ENCODE assay signal across 30 mouse cellular contexts in genomic region chr8:87452815-87453214, GRCm38 (mm10). TPM values are rescaled to one million over a fixed set of nuclear protein-coding genes. Genes with fewer than 3 reads are reported as not detected.
"Had no signal": no experiment of that assay in that cellular context is flagged by ENCODE, and none has a peak within 500 bp of the region (broad histone marks: within the 10 kb centered on the region; RNA-seq: fewer than 3 reads in every experiment).

No protein-coding gene starts in this region.

- ATAC-seq: forebrain, embryonic 13.5 days; forebrain, embryonic 14.5 days; forebrain, embryonic 15.5 days; forebrain, embryonic 16.5 days; forebrain, postnatal 0 days had no signal

- H3K4me2 ChIP-seq: embryonic facial prominence, embryonic 12.5 days; embryonic facial prominence, embryonic 13.5 days; embryonic facial prominence, embryonic 15.5 days; forebrain, embryonic 12.5 days; forebrain, embryonic 13.5 days; forebrain, embryonic 15.5 days had no signal

- H3K36me3 ChIP-seq: embryonic facial prominence, embryonic 10.5 days; embryonic facial prominence, embryonic 12.5 days; embryonic facial prominence, embryonic 13.5 days; embryonic facial prominence, embryonic 15.5 days; forebrain, embryonic 10.5 days; forebrain, embryonic 12.5 days; forebrain, embryonic 15.5 days had no signal

- H3K27me3 ChIP-seq: embryonic facial prominence, embryonic 12.5 days; embryonic facial prominence, embryonic 13.5 days; embryonic facial prominence, embryonic 15.5 days; forebrain, embryonic 12.5 days; forebrain, embryonic 13.5 days; forebrain, embryonic 15.5 days had no signal

- H3K4me3 ChIP-seq: embryonic facial prominence, embryonic 10.5 days; embryonic facial prominence, embryonic 12.5 days; embryonic facial prominence, embryonic 13.5 days; embryonic facial prominence, embryonic 15.5 days; erythroblast, embryonic 14.5 days; forebrain, embryonic 10.5 days; forebrain, embryonic 12.5 days; forebrain, embryonic 13.5 days; forebrain, embryonic 15.5 days had no signal

- H3K4me1 ChIP-seq: embryonic facial prominence, embryonic 12.5 days; embryonic facial prominence, embryonic 13.5 days; embryonic facial prominence, embryonic 15.5 days; forebrain, embryonic 10.5 days; forebrain, embryonic 12.5 days; forebrain, embryonic 13.5 days; forebrain, embryonic 15.5 days had no signal

- H3K9ac ChIP-seq: embryonic facial prominence, embryonic 12.5 days; embryonic facial prominence, embryonic 13.5 days; embryonic facial prominence, embryonic 15.5 days; forebrain, embryonic 12.5 days; forebrain, embryonic 13.5 days; forebrain, embryonic 15.5 days; forebrain, postnatal 0 days had no signal

- H3K9me3 ChIP-seq: embryonic facial prominence, embryonic 10.5 days; embryonic facial prominence, embryonic 12.5 days; embryonic facial prominence, embryonic 13.5 days; embryonic facial prominence, embryonic 15.5 days; forebrain, embryonic 10.5 days; forebrain, embryonic 12.5 days; forebrain, embryonic 13.5 days; forebrain, embryonic 15.5 days had no signal

- DNase-seq: cerebellum, adult 18-20 months; cerebellum, adult 2 months; cerebellum, adult 8-10 months; cerebellum, adult 9-10 months; cerebellum, adult 9-11 months; cerebellum, postnatal 10 days; cerebellum, postnatal 14 days; cerebellum, postnatal 25 days; cerebellum, postnatal 36 days; embryo, embryonic 11 days; forebrain, postnatal 0 days; gastrocnemius, postnatal 10 days; gastrocnemius, postnatal 14 days; gastrocnemius, postnatal 25 days; gastrocnemius, postnatal 36 days had no signal

- H3K27ac ChIP-seq: embryonic facial prominence, embryonic 10.5 days; embryonic facial prominence, embryonic 12.5 days; embryonic facial prominence, embryonic 13.5 days; embryonic facial prominence, embryonic 15.5 days; forebrain, embryonic 10.5 days; forebrain, embryonic 12.5 days; forebrain, embryonic 13.5 days; forebrain, embryonic 15.5 days had no signal

RNA-seq across cellular contexts. Expression of gene Cbln1, which starts 19.6 kb away (rescaled TPM):
- total RNA-seq: common myeloid progenitor, adult 5-6 weeks; gastrocnemius, adult 18-20 months; gastrocnemius, adult 8-10 months; gastrocnemius, postnatal 36 days; granulocyte monocyte progenitor cell, adult 5-6 weeks had no signal
- polyA plus RNA-seq: erythroblast, embryonic 14.5 days had no signal
